Mouse (Mus musculus): ENCODE measurements at regions not wholly inside any gene's neighbourhood (a gene's known extent, or its start where the extent isn't known, plus 50 kb on each side); places are given as distances from the start of the nearest gene placed in this dataset.
"Not testable (repeated sequence)": the region's sequence is repeated elsewhere in the genome, so short reads cannot be mapped to it uniquely, and the experiment has no call there.

GRCm38 (mm10) chr4:97509576-97509975 lies 263.0 kb upstream of the Nfia start:
- no peak for DNase-seq (ENCODE audit: low spot score)

DNA sequence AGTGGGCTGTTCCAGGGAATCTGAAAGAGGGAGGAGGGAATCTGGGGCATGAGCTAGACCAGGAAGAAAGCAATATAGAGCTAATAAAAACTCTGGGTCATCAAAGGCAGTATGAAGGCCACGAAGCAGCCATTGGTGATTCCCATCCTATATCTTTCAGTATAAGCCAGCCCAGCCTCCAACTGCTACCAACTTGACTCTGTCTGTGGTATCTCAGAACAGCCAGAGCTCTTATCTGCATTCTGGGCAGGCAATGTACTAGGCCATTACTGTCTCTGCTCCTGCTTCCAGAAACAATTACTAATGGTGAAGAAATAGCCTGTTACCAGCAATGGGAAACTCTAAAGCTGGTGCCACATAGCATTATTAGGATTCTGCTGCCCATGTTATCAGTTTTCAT lies 266.8 kb upstream of the Nfia start:
- no peak for DNase-seq (ENCODE audit: low spot score)

DNA sequence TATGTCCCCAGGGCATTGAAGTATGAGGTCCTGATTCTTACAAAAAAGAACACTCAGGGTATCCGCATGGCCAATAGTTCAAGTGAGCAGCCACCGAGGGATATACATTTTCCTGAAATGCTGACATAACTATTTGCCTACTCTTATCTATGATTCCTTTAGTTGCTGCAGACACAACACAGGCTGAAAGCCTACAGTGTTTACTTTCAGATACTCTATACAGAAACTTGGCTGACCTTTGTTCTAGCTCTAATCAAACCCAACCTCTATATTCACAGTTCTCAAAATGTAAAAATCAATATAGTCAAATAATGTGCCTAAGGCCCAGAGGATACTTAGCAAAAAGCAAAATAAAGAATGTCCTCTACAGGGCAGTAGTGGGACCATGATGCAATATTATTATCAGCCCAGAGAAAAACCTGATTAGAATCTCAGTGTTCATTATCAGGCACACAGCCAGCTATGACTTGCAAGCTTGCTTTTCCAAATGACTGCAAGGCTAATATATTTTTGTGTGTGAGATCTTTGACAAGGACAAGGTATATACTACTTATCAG lies 281.2 kb upstream of the Nfia start:
- no peak for DNase-seq (ENCODE audit: low spot score)

DNA sequence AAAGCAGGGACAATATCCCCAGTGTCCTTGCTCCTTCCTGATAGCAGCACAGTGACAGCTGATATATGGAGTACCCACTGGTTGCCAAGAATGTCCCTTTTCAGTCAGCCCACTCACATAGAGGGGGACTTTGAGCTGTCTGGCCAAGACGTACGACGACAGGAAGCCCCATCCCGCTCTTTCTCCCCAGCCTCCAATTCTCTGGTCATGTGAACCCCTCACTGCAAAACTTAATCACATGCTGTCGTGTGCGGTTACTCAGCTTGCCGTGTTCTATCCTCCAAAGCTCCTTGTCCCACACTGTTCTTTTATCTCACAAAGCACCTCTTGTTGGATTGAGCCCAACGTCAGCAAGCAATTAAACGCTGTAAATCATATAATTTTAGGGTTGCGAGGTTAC lies 286.2 kb upstream of the Nfia start:
- no peak for DNase-seq (ENCODE audit: low spot score)

GRCm38 (mm10) chr4:97485225-97485624 lies 287.3 kb upstream of the Nfia start:
- no peak for DNase-seq (ENCODE audit: low spot score)

GRCm38 (mm10) chr4:97482701-97483246 lies 289.8 kb upstream of the Nfia start:
- DNase-seq (ENCODE audit: low spot score), result no peak

DNA sequence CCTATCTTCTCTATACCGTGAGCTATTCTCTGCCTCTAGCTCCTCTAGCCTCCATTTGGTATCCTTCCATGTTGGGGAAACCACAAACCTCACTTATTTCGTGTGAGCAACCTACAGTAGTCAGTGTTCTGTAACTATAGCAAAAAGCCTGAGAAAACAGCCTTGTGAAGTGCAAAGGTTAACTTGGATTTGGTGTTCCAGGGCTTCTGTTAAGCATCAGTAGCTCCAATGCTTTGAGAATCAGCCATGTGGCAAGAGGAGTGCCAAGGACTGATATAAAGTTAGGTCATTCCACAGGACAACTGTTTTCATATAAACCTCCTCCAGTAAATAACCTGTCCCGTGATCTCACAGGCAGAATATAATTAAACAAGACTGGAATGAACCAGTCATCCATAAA lies 290.7 kb upstream of the Nfia start:
- DNase-seq (ENCODE audit: low spot score), result no peak

GRCm38 (mm10) chr4:97476571-97477190 lies 293.7 kb upstream of the Gm10192 start:
- DNase-seq (ENCODE audit: low spot score), result no peak

- not testable (repeated sequence) for DNase-seq (ENCODE audit: low spot score)
Measured at GRCm38 (mm10) chr4:97473492-97473891, 290.5 kb upstream of the Gm10192 start.

GRCm38 (mm10) chr4:97465932-97466666 lies 283.1 kb upstream of the Gm10192 start:
- DNase-seq (ENCODE audit: low spot score), result no peak

- no peak for DNase-seq (ENCODE audit: low spot score)
Measured at GRCm38 (mm10) chr4:97465517-97465916, 282.6 kb upstream of the Gm10192 start.

GRCm38 (mm10) chr4:97461177-97461576 lies 278.2 kb upstream of the Gm10192 start:
- DNase-seq (ENCODE audit: low spot score), result no peak

DNA sequence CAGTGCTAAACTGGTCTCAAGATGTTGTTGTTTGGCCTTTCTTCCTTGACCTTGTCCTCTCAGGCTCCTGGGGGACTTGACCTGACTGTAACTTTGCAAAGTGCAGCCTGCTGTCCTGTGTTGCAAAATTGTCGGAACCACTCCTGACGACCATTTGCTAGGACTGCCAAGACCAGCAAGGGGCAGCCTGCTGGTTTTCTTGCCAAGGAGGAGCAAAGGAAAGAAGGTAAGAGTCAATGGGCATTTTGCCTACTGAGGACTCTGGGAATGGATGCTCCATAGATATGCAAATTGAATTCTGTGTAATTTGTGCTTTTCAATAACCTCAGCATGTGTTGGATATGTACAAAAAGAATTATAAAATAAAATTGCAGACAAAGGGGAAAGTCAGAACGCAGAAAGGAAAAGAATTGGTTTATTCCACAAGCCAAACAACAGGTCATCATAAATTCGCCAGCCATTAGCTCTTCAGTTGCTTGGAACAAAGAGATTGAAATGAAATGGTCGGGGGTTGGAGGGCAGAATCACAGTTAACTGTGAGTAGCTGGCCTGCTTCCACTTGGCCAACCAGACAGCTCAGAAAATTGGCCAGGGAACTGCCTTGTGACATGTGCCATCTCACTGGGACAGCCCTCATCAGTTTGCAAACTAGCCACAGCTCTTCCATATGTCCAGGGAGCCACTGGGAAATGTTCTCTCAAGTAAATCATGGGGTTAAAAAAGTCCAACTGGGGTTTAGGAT lies 256.5 kb upstream of the Gm10192 start:
- no peak for DNase-seq (ENCODE audit: low spot score)

DNA sequence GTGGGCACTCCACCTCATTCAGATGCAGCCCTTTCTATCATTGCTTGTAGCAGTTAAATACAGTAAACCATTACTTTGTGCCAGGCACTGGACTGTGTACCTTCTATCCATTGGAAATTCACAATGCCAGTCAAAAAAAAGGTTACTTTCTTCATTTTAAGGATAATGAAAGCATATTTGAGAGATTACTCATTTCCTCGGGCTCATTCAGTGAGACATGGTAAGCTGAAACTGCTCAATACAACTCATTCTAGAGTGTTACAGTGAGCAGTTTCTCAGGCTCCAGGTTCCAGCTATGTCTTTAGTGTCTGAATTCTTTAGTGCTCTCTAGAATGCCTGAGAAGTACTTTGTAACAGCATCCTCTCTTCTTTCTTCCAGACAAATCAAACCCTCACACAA lies 249.7 kb upstream of the Gm10192 start:
- no peak for DNase-seq (ENCODE audit: low spot score)

GRCm38 (mm10) chr4:97432094-97432493 lies 249.1 kb upstream of the Gm10192 start:
- no peak for DNase-seq (ENCODE audit: low spot score)

DNA sequence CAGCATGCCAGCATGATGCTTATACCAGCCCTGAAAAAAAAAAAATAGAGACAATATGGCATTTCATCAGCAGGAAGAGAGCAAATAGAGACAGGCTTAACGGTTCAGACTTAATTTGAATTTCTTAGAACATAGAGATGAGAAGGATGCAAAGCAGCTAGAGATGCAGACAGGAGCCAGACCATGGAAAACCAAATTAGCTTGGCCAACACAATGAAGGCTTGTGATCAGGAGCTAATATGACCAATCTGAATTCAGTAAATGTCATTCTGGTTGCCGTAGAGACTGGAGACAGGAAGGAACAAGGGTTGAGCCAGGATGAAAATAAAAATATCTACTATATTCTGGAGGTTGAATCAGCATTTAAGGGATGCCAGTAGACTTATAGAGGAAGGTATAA lies 248.3 kb upstream of the Gm10192 start:
- no peak for DNase-seq (ENCODE audit: low spot score)

- DNase-seq (ENCODE audit: low spot score), result no peak
Measured at GRCm38 (mm10) chr4:97419845-97420244, 236.9 kb upstream of the Gm10192 start.

DNA sequence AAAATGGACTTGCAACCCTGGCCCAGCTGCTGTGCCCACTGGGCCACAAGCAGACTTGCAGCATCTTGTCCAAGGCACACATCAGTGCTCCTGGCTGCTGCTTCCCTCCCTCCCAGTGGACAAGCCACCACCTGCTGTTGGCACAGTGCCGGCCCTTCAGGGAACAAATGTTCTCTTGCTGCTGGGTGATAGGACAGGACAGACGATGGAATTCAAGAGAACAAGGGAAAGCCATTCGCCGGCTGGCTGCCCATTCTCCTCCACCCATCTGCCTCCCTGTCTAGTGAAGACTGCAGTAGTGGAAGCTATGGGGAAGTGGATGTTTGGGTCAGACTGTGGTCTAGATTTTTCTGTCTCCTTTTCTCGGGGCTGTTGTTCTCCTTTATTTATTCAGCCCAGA lies 235.7 kb upstream of the Gm10192 start:
- peak; percentile 66 for DNase-seq (ENCODE audit: low spot score)

DNA sequence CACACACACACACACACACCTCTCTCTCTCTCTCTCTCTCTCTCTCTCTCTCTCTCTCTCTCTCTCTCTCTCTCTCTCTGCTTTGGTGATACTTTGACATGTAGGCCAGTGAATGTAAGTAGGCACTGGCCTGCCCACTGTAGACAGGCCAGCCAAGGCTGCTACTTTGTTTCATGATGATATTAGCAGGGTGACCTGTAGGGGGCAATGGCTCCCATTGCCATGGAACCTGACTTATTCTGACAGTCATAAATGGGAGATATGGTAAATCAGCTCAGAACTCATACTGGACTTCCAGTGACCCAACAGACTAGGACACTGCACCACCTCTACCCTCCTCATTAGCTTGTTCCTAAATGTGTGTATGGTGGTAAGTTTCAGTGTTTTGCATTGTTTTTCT lies 235.0 kb upstream of the Gm10192 start:
- DNase-seq (ENCODE audit: low spot score), result no peak

DNA sequence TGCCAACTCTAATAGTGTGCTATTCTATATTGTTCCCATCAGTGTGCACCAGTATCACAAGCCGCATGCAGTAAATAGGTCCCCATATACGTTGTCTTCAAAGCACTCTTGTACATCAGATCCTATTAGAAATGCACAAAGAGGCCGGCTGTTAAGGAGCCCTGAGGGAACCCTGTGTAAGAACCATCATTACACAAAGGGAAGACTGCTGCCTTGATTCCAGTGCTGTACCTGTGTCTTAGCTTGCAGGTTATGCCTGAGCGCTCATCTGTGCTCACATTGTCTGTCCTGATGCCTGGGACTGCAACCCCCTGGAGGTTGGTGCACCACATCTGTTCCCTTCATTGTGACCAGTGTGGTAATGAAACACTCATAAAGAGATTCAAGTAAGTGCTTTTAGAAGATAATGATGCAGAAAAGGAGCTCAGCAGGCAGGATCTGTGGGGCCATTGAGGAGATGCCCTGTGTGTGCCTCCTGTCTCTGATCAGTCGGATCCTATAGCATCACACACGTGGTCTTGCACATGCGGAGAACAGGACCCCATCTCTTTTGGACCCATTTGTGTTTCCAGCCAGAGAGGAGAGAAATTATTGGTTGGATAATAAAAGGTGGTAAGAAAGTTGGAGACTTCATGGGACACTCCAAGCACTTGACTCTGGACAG lies 225.8 kb upstream of the Gm10192 start:
- DNase-seq (ENCODE audit: low spot score), result no peak

DNA sequence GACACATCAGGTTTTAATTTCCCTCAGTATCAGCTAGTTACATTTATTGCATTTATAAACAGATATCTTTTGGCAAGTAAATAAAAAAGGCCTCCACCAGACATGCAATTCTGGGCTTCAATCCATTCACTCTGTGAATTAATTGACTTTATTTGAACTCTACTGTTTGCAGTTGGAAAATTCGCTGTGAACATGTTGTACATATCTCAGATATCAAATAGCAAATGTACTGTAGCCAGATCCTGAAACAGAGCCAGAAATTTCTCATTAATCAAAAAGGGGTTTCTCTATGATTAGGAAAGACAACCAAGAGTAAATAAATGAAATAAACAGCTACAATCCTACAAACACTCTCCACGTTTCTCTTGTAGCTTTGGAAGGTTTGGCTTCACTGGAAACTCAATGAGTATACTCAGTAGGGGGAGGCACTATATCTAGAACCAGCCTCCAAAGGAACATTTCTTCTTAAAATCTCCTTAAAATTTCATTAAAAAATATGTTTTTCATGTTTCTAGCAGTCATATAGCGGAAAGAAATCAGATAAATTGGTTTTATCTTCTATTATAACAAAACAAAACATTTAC lies 211.8 kb upstream of the Gm10192 start:
- no peak for DNase-seq (ENCODE audit: low spot score)
